Mouse (Mus musculus) lung, postnatal 0 days (tissue): ENCODE data around the gene Pbx1.

Source experiments
- CTCF ChIP-seq: IDR thresholded peaks from 2 replicates; pipeline ENCODE4 v1.5.1; 2016; ENCODE audit warnings: antibody characterized with exemption, mild to moderate bottlenecking
- EP300 ChIP-seq: IDR thresholded peaks from 2 replicates; pipeline ENCODE4 v1.6.1; 2016; ENCODE audit warnings: antibody characterized with exemption, mild to moderate bottlenecking, control low read depth

- no peak for TF ChIP-seq CTCF
- TF ChIP-seq EP300, result no peak
These were observed 256.5 kb downstream of the Pbx1 start for GRCm38 (mm10) chr1:168175586-168175985.
